Mouse (Mus musculus): ENCODE data around the gene Slc22a16.

Gene Slc22a16

GRCm38 (mm10) chr10:40638823-40639819 is 69.0 kb downstream of the Slc22a16 start:
- no peak for TF ChIP-seq GATA4 (IDR thresholded peaks at IDR 0.05; ENCODE audit: insufficient replicate concordance, low read length)

GRCm38 (mm10) chr10:40640406-40640805 is 70.3 kb downstream of the Slc22a16 start:
- no peak for TF ChIP-seq GATA4 (IDR thresholded peaks at IDR 0.05; ENCODE audit: insufficient replicate concordance, low read length)

GRCm38 (mm10) chr10:40641901-40642300 is 71.8 kb downstream of the Slc22a16 start:
- TF ChIP-seq GATA4 (IDR thresholded peaks at IDR 0.05; ENCODE audit: insufficient replicate concordance, low read length): no peak

GRCm38 (mm10) chr10:40643126-40643525 is 73.0 kb downstream of the Slc22a16 start:
- no peak for TF ChIP-seq GATA4 (IDR thresholded peaks at IDR 0.05; ENCODE audit: insufficient replicate concordance, low read length)

- TF ChIP-seq GATA4 (IDR thresholded peaks at IDR 0.05; ENCODE audit: insufficient replicate concordance, low read length): no peak
Observed at GRCm38 (mm10) chr10:40644456-40644855, 74.3 kb downstream of the Slc22a16 start.

- TF ChIP-seq GATA4 (IDR thresholded peaks at IDR 0.05; ENCODE audit: insufficient replicate concordance, low read length): no peak
Observed at GRCm38 (mm10) chr10:40645346-40645745, 75.2 kb downstream of the Slc22a16 start.

GRCm38 (mm10) chr10:40648776-40649175 is 78.6 kb downstream of the Slc22a16 start:
- no peak for TF ChIP-seq GATA4 (IDR thresholded peaks at IDR 0.05; ENCODE audit: insufficient replicate concordance, low read length)

GRCm38 (mm10) chr10:40649634-40650033 is 79.5 kb downstream of the Slc22a16 start:
- TF ChIP-seq GATA4 (IDR thresholded peaks at IDR 0.05; ENCODE audit: insufficient replicate concordance, low read length): no peak

GRCm38 (mm10) chr10:40651676-40652075 is 81.5 kb downstream of the Slc22a16 start:
- no peak for TF ChIP-seq GATA4 (IDR thresholded peaks at IDR 0.05; ENCODE audit: insufficient replicate concordance, low read length)

Measured in liver, adult (tissue).